Mouse (Mus musculus) macrophage (primary cell): ENCODE measurements at regions not wholly inside any gene's neighbourhood (a gene's known extent, or its start where the extent isn't known, plus 50 kb on each side); places are given as distances from the start of the nearest gene placed in this dataset.

Experiments used
- H3K27ac ChIP-seq: fragments of 350-480 bp; formaldehyde crosslinking; 2 replicates; pipeline ENCODE4 v1.9.0; 2021
- H3K36me3 ChIP-seq: fragments of 350-480 bp; formaldehyde crosslinking; 2 replicates; pipeline ENCODE4 v1.9.0; 2021; ENCODE audit errors: inconsistent target
- H3K4me3 ChIP-seq: fragments of 350-480 bp; formaldehyde crosslinking; 2 replicates; pipeline ENCODE4 v1.9.0; 2021; ENCODE audit errors: inconsistent target
- H3K79me2 ChIP-seq: fragments of 350-480 bp; formaldehyde crosslinking; 2 replicates; pipeline ENCODE4 v1.9.0; 2021; ENCODE audit errors: inconsistent target
- WGBS: methylation state at CpG from one replicate; pipeline ENCODE4 v1.1.7; 2026; ENCODE audit warnings: inconsistent platforms; ENCODE audit not compliant: missing documents; 5-methylcytosine and 5-hydroxymethylcytosine counted together

DNA sequence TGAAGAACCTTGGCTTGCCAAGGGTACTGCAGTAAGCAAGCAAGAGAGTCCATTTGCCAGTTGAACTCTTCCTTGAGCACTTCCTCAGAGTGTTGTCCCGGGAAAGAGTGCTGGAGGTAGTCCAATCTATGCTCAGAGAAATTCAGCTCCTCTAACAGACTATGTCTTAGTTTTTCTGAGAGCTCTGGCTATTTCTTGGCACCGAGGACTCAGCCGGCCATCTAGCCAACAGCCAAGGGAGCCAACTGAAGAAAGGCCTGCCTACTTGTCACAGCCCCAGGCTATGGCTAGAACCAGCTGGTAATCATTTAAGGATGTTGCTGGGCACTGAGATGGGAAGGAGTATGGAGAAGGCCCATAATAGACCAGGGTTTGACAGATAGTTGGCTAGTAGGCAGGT lies 70.8 kb upstream of the Pja1 start:
- no peak overlapping the region for H3K27ac ChIP-seq
- no peaks in the 10 kb centered on the region for H3K36me3 ChIP-seq
- H3K4me3 ChIP-seq = no peak overlapping the region
- no peaks in the 10 kb centered on the region for H3K79me2 ChIP-seq
- WGBS = 91% methylated on average over 3 of the region's 3 CpGs

DNA sequence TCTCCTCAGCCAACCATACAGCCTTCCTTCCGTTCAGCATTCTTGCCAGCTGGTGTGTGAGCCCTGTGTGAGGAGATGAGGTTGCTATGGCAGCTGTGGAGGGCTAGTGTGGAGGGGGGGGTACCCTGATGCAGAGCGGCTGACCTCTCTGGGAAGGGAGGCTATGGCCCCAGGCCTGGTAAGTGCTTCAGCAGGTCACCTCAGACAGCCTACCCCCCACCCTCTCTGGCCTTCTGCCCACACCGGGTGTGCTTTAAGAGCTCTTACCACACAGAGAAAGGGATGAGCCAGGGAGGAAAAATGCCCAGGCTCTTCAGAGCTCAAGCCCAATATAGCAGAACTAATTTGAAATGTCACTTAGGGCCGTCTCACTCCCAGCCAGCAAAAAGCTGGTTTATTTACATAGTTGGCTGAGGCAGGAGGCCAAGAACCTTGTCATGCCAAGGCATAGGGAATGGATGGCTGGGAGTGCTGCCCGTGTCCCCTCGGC lies 69.1 kb upstream of the Pja1 start:
- Histone ChIP-seq H3K79me2 (no peaks in the 10 kb centered on the region), H3K36me3 (no peaks in the 10 kb centered on the region), H3K4me3 (no peak overlapping the region), H3K27ac (no peak overlapping the region)
- WGBS = 57% methylated on average over 6 of the region's 6 CpGs

- Histone ChIP-seq H3K27ac (no peak overlapping the region), H3K4me3 (no peak overlapping the region), H3K36me3 (no peaks in the 10 kb centered on the region), H3K79me2 (no peaks in the 10 kb centered on the region)
- WGBS = 67% methylated on average over 4 of the region's 4 CpGs
These were observed 68.6 kb upstream of the Pja1 start for GRCm38 (mm10) chrX:99539684-99540083.

DNA sequence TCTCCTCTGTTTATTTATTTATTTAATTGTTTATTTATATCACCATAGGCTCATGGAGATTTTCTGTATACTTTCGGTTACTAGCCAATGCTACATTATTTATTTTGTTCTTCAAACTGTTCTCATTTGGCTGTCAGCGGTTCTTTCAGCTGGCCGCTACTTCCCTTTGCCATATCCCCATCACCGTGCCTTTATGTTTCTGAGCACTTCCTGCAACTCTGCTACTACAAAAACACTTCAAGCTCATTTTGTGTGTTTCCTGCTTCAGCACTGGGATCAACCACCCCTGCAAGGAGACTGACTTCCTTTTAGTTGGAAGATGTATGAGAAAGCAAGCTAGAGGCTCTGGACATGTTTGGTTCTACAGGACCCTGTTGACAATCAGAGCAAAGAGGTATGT lies 66.7 kb upstream of the Pja1 start:
- WGBS = 17% methylated on average over 4 of the region's 4 CpGs
- Histone ChIP-seq H3K27ac (no peak overlapping the region), H3K79me2 (no peaks in the 10 kb centered on the region), H3K36me3 (no peaks in the 10 kb centered on the region), H3K4me3 (no peak overlapping the region)

GRCm38 (mm10) chrX:99534922-99535321 lies 63.8 kb upstream of the Pja1 start:
- Histone ChIP-seq H3K36me3 (no peaks in the 10 kb centered on the region), H3K27ac (no peak overlapping the region), H3K79me2 (no peaks in the 10 kb centered on the region), H3K4me3 (no peak overlapping the region)
- WGBS = 84% methylated on average over 4 of the region's 4 CpGs

- Histone ChIP-seq H3K4me3 (no peak overlapping the region), H3K27ac (no peak overlapping the region), H3K79me2 (no peaks in the 10 kb centered on the region), H3K36me3 (no peaks in the 10 kb centered on the region)
- WGBS = 90% methylated on average over 3 of the region's 3 CpGs
These were observed 60.1 kb upstream of the Pja1 start for GRCm38 (mm10) chrX:99531154-99531553.

DNA sequence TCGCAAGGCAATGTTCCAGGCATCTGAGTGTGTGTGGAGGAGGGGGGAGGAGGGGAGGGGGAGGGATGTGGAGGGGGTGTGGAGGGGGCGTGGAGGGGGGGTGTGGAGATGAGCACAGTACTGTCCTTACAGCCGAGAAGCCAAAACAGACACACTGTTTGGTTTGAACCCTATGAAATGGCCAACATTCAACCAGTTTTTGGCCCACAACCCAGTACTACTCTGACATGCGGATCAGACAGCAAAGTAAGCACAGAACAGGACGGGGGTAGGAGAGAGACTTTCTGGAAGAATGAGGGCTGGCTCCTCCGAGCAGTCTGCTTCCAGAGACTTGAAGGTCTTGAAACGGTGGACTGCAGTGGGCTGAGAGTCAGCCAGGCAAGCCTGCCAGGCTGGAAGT lies 59.4 kb upstream of the Pja1 start:
- 90% methylated on average over 6 of the region's 7 CpGs for WGBS

GRCm38 (mm10) chrX:99523306-99523705 lies 52.2 kb upstream of the Pja1 start:
- no peaks in the 10 kb centered on the region for H3K79me2 ChIP-seq
- H3K27ac ChIP-seq = no peak overlapping the region
- H3K4me3 ChIP-seq = no peak overlapping the region
- 47% methylated on average over 6 of the region's 6 CpGs for whole genome bisulfite sequencing
- no peaks in the 10 kb centered on the region for H3K36me3 ChIP-seq

More for the DNA sequence above, 59.4 kb upstream of the Pja1 start:
- no peak overlapping the region for H3K4me3 ChIP-seq
- H3K27ac ChIP-seq = no peak overlapping the region
- no peaks in the 10 kb centered on the region for H3K36me3 ChIP-seq
- no peaks in the 10 kb centered on the region for H3K79me2 ChIP-seq

GRCm38 (mm10) chrX:99522830-99523229 lies 51.8 kb upstream of the Pja1 start:
- Histone ChIP-seq H3K36me3 (no peaks in the 10 kb centered on the region), H3K4me3 (no peak overlapping the region)
- WGBS = 48% methylated on average over 5 of the region's 5 CpGs

DNA sequence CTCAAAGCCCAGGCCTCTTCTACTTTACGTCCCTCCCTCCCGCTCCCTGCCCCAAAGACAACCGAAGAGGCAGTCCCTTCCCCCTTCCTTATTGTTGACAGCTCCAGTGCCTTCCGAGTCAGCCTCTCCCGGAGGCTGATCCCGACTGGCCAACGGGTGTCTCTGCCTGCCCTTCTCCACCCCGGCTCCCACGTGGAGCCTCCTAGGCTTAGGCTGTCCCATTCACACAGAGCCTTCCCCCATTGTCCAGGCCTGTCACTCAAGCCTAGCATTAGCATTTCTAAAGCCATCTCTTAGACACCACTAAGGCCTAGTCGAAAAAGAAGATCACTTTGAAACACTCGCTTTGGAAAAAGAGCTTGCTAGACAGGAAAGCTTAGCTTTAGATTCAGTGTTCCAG lies 51.2 kb upstream of the Pja1 start:
- no peaks in the 10 kb centered on the region for H3K36me3 ChIP-seq
- no peaks in the 10 kb centered on the region for H3K79me2 ChIP-seq
- 89% methylated on average over 10 of the region's 11 CpGs for WGBS
- H3K27ac ChIP-seq = no peak overlapping the region
- H3K4me3 ChIP-seq = no peak overlapping the region

More at GRCm38 (mm10) chrX:99522830-99523229, 51.8 kb upstream of the Pja1 start:
- H3K27ac ChIP-seq = no peak overlapping the region
- H3K79me2 ChIP-seq = no peaks in the 10 kb centered on the region

GRCm38 (mm10) chrX:99521866-99522265 lies 50.8 kb upstream of the Pja1 start:
- Histone ChIP-seq H3K36me3 (no peaks in the 10 kb centered on the region), H3K79me2 (no peaks in the 10 kb centered on the region), H3K4me3 (no peak overlapping the region), H3K27ac (no peak overlapping the region)
- WGBS = 85% methylated on average over 7 of the region's 7 CpGs
